Mouse (Mus musculus) heart, postnatal 0 days (tissue): Measurements from ENCODE around the gene Olfr91. TPM values are rescaled to one million over a fixed set of nuclear protein-coding genes. Genes with fewer than 3 reads are reported as not detected.
"Not testable (repeated sequence)": the region's sequence is repeated elsewhere in the genome, so short reads cannot be mapped to it uniquely, and the experiment has no call there.

Experiments used
- ATAC-seq: fragments of 200-750 bp; cut with Nextera tagmentation; 2 replicates; pipeline ENCODE4 v1.8.0; 2017; ENCODE audit warnings: low read depth, moderate number of reproducible peaks, moderate library complexity; ENCODE audit not compliant: insufficient read depth
- DNase-seq: peaks from one replicate; pipeline ENCODE4 v3.0.0-alpha.2; 2016; ENCODE audit warnings: low spot score
- H3K27ac ChIP-seq: fragments of 300-500 bp; sonication (generic); 2 replicates; pipeline ENCODE4 v1.5.1; 2014; ENCODE audit warnings: low read depth, mild to moderate bottlenecking
- H3K27me3 ChIP-seq: fragments of 300-500 bp; sonication (generic); 2 replicates; pipeline ENCODE4 v1.6.1; 2014; ENCODE audit warnings: low read length, mixed read lengths; ENCODE audit not compliant: control insufficient read depth, insufficient read depth
- H3K36me3 ChIP-seq: fragments of 300-500 bp; sonication (generic); replicated peaks from 2 replicates; pipeline ENCODE4 v1.6.1; 2014; ENCODE audit warnings: low read length, mixed read lengths; ENCODE audit not compliant: control insufficient read depth, insufficient read depth
- H3K4me1 ChIP-seq: fragments of 300-500 bp; sonication (generic); 2 replicates; pipeline ENCODE4 v1.6.1; 2014; ENCODE audit warnings: antibody characterized with exemption; ENCODE audit not compliant: control insufficient read depth, insufficient read depth
- H3K4me2 ChIP-seq: fragments of 300-500 bp; sonication (generic); 2 replicates; pipeline ENCODE4 v1.6.1; 2014; ENCODE audit warnings: low read depth, mild to moderate bottlenecking, low read length, moderate library complexity
- H3K4me3 ChIP-seq: fragments of 300-500 bp; sonication (generic); 2 replicates; pipeline ENCODE4 v1.5.1; 2014; ENCODE audit warnings: low read depth, low read length
- H3K9ac ChIP-seq: fragments of 300-500 bp; sonication (generic); replicated peaks from 2 replicates; pipeline ENCODE4 v1.6.1; 2014; ENCODE audit warnings: low read depth, low read length, mixed read lengths
- H3K9me3 ChIP-seq: fragments of 300-500 bp; sonication (generic); replicated peaks from 2 replicates; pipeline ENCODE4 v1.6.1; 2016; ENCODE audit warnings: low read length; ENCODE audit not compliant: control insufficient read depth
- CTCF ChIP-seq: IDR thresholded peaks from 2 replicates; pipeline ENCODE4 v1.5.1; 2016; ENCODE audit warnings: antibody characterized with exemption, control low read depth, low read depth
- EP300 ChIP-seq: IDR thresholded peaks from 2 replicates; pipeline ENCODE4 v1.6.1; 2016; ENCODE audit warnings: antibody characterized with exemption, low read depth
- WGBS: fragments of 180-500 bp; shearing (Covaris S2); extraction: QIAGEN DNeasy Blood & Tissue Kit; methylation state at CpG from one replicate; pipeline ENCODE4 v1.1.7; 2014; 5-methylcytosine and 5-hydroxymethylcytosine counted together
- polyA plus RNA-seq: library from polyadenylated mRNA; unstranded; fragments of >200 nt; fragmentation: Nextera tagmentation; extraction: Ambion mirVana; gene quantifications from 2 replicates; pipeline ENCODE4 v1.2.1, GENCODE M21; 2015
- total RNA-seq: library from RNA; depleted of rRNA; stranded (reverse); fragments of >200 nt; gene quantifications from 2 replicates; pipeline ENCODE4 v1.2.3, GENCODE M21; 2014; ENCODE audit warnings: low replicate concordance; rRNA removed

Gene Olfr91
- total RNA-seq (not detected in 2 replicates), polyA plus RNA-seq (not detected in 2 replicates)

- Histone ChIP-seq H3K4me3 (no peak within 1 kb of the TSS), H3K36me3 (no peaks in the 10 kb centered on the region), H3K27me3 (no peaks in the 10 kb centered on the region), H3K4me2 (no peak within 1 kb of the TSS), H3K9me3 (no peaks in the 10 kb centered on the region), H3K27ac (no peak within 1 kb of the TSS), H3K4me1 (no peaks in the 10 kb centered on the region), H3K9ac (no peak within 1 kb of the TSS)
- TF ChIP-seq EP300 (no peak), CTCF (no peak)
- no peak for DNase-seq
- 68% methylated on average over 1 of the region's 1 CpGs for WGBS
- ATAC-seq: no peak
These were observed at the start of gene Olfr91 for GRCm38 (mm10) chr17:37098178-37098577. TSS of gene Olfr91 (minus strand) at chr17:37098278.

DNA sequence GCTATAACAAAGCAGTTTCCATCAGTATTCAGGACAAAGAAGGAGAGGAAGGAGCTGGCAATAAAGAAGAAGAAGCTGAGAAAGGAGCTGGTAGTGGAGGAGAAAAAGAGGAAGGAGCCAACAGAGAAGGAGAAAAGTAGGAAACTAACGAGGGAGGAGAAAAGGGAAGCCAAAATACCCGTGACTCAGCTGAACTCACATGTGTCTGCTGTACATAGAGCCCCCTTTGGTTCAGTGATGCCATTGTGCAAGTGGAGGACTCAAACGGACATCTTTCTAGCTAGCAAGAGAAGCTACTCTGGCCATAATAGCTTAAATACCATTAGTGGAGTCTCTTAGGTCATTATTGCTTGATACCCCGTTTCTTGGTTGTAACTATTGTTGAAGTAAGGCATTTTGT is 33.3 kb upstream of the Olfr91 start:
- H3K27me3 ChIP-seq, H3K27ac ChIP-seq, H3K36me3 ChIP-seq, H3K4me2 ChIP-seq, H3K9me3 ChIP-seq, H3K9ac ChIP-seq, H3K4me3 ChIP-seq, ATAC-seq, DNase-seq, H3K4me1 ChIP-seq: not testable (repeated sequence)
- 61% methylated on average over 4 of the region's 4 CpGs for WGBS

- Histone ChIP-seq H3K4me3 (no peak within 1 kb of the TSS), H3K27ac (no peak within 1 kb of the TSS), H3K27me3 (no peaks in the 10 kb centered on the region), H3K9ac (no peak within 1 kb of the TSS), H3K9me3 (no peaks in the 10 kb centered on the region), H3K4me2 (no peak within 1 kb of the TSS), H3K4me1 (no peaks in the 10 kb centered on the region), H3K36me3 (no peaks in the 10 kb centered on the region)
- no peak for TF ChIP-seq EP300
- no peak for TF ChIP-seq CTCF
- DNase-seq: no peak
- WGBS: 60% methylated on average over 2 of the region's 2 CpGs
- no peak for ATAC-seq
These were observed 21.9 kb upstream of the Olfr91 start, which contains the start of gene Olfr92 for GRCm38 (mm10) chr17:37119988-37120387. TSS of gene Olfr92 (minus strand) at chr17:37120088.

DNA sequence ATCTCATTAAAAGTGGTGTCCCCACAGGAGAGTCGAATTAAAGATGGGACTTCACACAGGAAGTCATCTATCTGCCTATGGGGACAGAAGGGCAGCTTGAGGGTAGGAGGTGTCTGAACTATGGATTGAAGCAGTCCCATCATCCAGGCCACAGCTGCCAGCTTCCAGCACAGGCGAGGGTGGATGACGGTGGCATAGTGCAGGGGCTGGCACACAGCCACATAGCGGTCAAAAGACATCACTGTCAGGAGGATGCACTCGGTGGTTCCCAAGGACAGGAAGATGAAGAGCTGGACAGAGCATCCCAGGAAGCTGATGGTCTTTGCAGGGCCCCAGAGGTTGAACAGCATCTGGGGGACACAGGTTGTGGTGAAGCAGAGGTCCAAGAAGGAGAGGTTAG is 4.8 kb downstream of the Olfr91 start:
- Histone ChIP-seq H3K36me3 (no peaks in the 10 kb centered on the region), H3K27ac (no peak overlapping the region), H3K9ac (no peak overlapping the region), H3K4me3 (no peak overlapping the region), H3K4me2 (no peak overlapping the region), H3K4me1 (no peaks in the 10 kb centered on the region), H3K27me3 (no peaks in the 10 kb centered on the region), H3K9me3 (no peaks in the 10 kb centered on the region)
- DNase-seq (no peak), ATAC-seq (no peak)
- TF ChIP-seq EP300 (no peak), CTCF (no peak)
- 67% methylated on average over 5 of the region's 5 CpGs for WGBS

DNA sequence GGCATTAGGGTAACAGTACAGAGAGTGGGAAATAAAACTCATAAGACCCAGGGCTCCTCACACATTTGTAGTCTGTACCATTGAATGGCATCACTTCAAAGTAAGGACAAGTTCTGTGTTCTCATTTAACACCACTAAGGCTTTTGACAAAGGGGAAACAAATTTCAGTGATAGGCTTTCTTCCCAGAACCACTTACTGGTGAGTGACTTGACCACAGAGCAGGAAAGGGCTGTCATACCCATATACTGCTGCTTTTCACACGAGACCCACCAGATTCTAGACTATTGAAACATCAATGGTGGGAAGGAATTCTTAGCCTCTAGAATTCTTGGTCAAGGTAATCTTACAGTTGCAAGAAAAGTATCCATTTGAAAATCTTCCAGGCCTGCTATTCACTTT is 5.9 kb downstream of the Olfr91 start:
- Histone ChIP-seq H3K27me3 (no peaks in the 10 kb centered on the region), H3K36me3 (no peaks in the 10 kb centered on the region), H3K4me1 (no peaks in the 10 kb centered on the region), H3K9ac (no peak overlapping the region), H3K27ac (no peak overlapping the region), H3K4me2 (no peak overlapping the region), H3K4me3 (no peak overlapping the region), H3K9me3 (no peaks in the 10 kb centered on the region)
- TF ChIP-seq EP300: no peak
- no peak for TF ChIP-seq CTCF
- no peak for DNase-seq
- ATAC-seq: no peak
- WGBS: 58% methylated on average over 1 of the region's 1 CpGs

- Histone ChIP-seq H3K4me1 (no peaks in the 10 kb centered on the region), H3K4me3 (no peak within 1 kb of the TSS), H3K27ac (no peak within 1 kb of the TSS), H3K27me3 (no peaks in the 10 kb centered on the region), H3K9me3 (no peaks in the 10 kb centered on the region), H3K4me2 (no peak within 1 kb of the TSS), H3K36me3 (no peaks in the 10 kb centered on the region), H3K9ac (no peak within 1 kb of the TSS)
- no peak for TF ChIP-seq CTCF
- no peak for TF ChIP-seq EP300
- DNase-seq (no peak), ATAC-seq (no peak)
These were observed 9.7 kb downstream of the Olfr91 start, which contains the start of gene Olfr90 for GRCm38 (mm10) chr17:37088399-37088798. TSS of gene Olfr90 (minus strand) at chr17:37088499.
